Mouse (Mus musculus) forebrain, embryonic 14.5 days (tissue): ENCODE data around the gene C6. TPM values are rescaled to one million over a fixed set of nuclear protein-coding genes. Genes with fewer than 3 reads are reported as not detected.

Source experiments
- ATAC-seq: fragments of 200-750 bp; cut with Nextera tagmentation; 2 replicates; pipeline ENCODE4 v1.8.0; 2017; ENCODE audit warnings: mild to moderate bottlenecking, moderate library complexity
- DNase-seq: peaks from one replicate; pipeline ENCODE4 v3.0.0-alpha.2; 2015; ENCODE audit warnings: low spot score
- H3K27ac ChIP-seq: fragments of 300-500 bp; sonication (generic); 2 replicates; pipeline ENCODE4 v1.5.1; 2014; ENCODE audit warnings: low read depth, mild to moderate bottlenecking, control low read depth, low read length, moderate library complexity
- H3K27me3 ChIP-seq: fragments of 300-500 bp; sonication (generic); replicated peaks from 2 replicates; pipeline ENCODE4 v1.6.1; 2014; ENCODE audit warnings: low read length, control low read depth, mixed read lengths; ENCODE audit not compliant: control insufficient read depth, insufficient read depth
- H3K36me3 ChIP-seq: fragments of 300-500 bp; sonication (generic); 2 replicates; pipeline ENCODE4 v1.6.1; 2014; ENCODE audit warnings: low read length, control low read depth; ENCODE audit not compliant: control insufficient read depth, insufficient read depth
- H3K4me1 ChIP-seq: fragments of 300-500 bp; sonication (generic); 2 replicates; pipeline ENCODE4 v1.6.1; 2014; ENCODE audit warnings: antibody characterized with exemption, low read length, control low read depth; ENCODE audit not compliant: control insufficient read depth, insufficient read depth
- H3K4me2 ChIP-seq: fragments of 300-500 bp; sonication (generic); 2 replicates; pipeline ENCODE4 v1.6.1; 2014; ENCODE audit warnings: mild to moderate bottlenecking, control low read depth, low read length
- H3K4me3 ChIP-seq: fragments of 300-500 bp; sonication (generic); 2 replicates; pipeline ENCODE4 v1.5.1; 2014; ENCODE audit warnings: low read depth, low read length, control low read depth
- H3K9ac ChIP-seq: fragments of 300-500 bp; sonication (generic); 2 replicates; pipeline ENCODE4 v1.6.1; 2014; ENCODE audit warnings: mild to moderate bottlenecking, low read length, control low read depth, moderate library complexity
- H3K9me3 ChIP-seq: fragments of 300-500 bp; sonication (generic); replicated peaks from 2 replicates; pipeline ENCODE4 v1.6.1; 2016; ENCODE audit warnings: low read length, control low read depth, mixed read lengths; ENCODE audit not compliant: control insufficient read depth
- WGBS: fragments of 180-500 bp; shearing (Covaris S2); extraction: QIAGEN DNeasy Blood & Tissue Kit; methylation state at CpG from one replicate; pipeline ENCODE4 v1.1.7; 2014; 5-methylcytosine and 5-hydroxymethylcytosine counted together
- polyA plus RNA-seq: library from polyadenylated mRNA; unstranded; fragments of >200 nt; fragmentation: Nextera tagmentation; extraction: Ambion mirVana; gene quantifications from 2 replicates; pipeline ENCODE4 v1.2.1, GENCODE M21; 2014

C6 gene
- not detected in 2 replicates for polyA plus RNA-seq

GRCm38 (mm10) chr15:4726830-4727310, at the start of gene C6:
Gene C6, plus strand, starts transcription at chr15:4727175.
- Histone ChIP-seq H3K27me3 (no peaks in the 10 kb centered on the region), H3K9me3 (no peaks in the 10 kb centered on the region), H3K36me3 (no peaks in the 10 kb centered on the region), H3K4me2 (no peak within 1 kb of the TSS), H3K27ac (no peak within 1 kb of the TSS), H3K4me3 (no peak within 1 kb of the TSS), H3K4me1 (no peaks in the 10 kb centered on the region), H3K9ac (no peak within 1 kb of the TSS)
- ATAC-seq (no peak), DNase-seq (no peak)
- WGBS: 90% methylated on average over 9 of the region's 9 CpGs

DNA sequence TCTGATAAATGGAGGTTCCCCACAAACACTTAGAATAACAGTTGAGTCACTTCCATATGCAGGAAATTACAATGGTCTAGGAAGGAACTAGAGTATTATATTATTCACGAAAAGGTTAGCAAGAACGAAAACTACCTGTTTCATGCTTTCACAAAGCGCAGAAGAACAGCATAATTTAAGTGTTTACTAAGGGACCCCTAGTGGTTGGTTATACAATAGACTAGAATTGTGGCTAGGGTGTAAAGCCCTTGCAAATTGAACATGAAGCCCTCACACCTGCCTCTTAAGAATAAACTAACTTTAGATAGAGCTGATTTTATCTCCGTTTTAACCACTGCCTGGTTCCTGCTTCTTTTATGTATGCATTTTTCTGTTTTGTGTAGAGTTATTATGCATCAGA, 29.4 kb upstream of the C6 start:
- DNase-seq (no peak), ATAC-seq (no peak)
- no peaks in the 10 kb centered on the region for H3K4me1 ChIP-seq
- H3K9me3 ChIP-seq: peaks cover 2% of the 10 kb centered on the region; the same call in 1 of the 2 replicates
- H3K27ac ChIP-seq: no peak overlapping the region
- H3K4me3 ChIP-seq: no peak overlapping the region
- H3K9ac ChIP-seq: no peak overlapping the region
- no peak overlapping the region for H3K4me2 ChIP-seq
- no peaks in the 10 kb centered on the region for H3K27me3 ChIP-seq
- H3K36me3 ChIP-seq: no peaks in the 10 kb centered on the region
- 78% methylated on average over 4 of the region's 4 CpGs for WGBS

DNA sequence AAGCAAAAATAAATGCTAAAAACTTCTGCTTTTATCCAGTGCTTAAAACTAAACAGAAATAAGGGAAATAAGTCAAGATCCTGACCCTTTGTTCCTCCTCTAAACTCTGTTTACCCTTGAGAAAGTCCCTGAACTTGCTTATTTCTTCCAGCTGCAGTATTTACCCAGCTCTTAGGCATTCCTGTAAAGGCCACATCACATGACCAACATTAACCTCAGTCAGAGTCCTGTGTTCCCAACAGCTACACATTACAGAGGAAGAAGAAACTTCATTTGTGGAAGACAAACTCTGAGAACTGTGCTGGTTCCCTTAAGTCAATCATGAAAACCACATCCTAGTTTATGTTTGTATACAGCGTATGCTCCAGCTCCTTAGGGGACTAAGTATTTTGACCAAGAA, 7.2 kb downstream of the C6 start:
- Histone ChIP-seq H3K27me3 (no peaks in the 10 kb centered on the region), H3K9me3 (no peaks in the 10 kb centered on the region), H3K4me2 (no peak overlapping the region), H3K27ac (no peak overlapping the region), H3K36me3 (no peaks in the 10 kb centered on the region), H3K9ac (no peak overlapping the region), H3K4me3 (no peak overlapping the region), H3K4me1 (no peaks in the 10 kb centered on the region)
- no peak for ATAC-seq
- DNase-seq: no peak
- WGBS: 100% methylated on average over 1 of the region's 1 CpGs

GRCm38 (mm10) chr15:4734996-4735609, 8.1 kb downstream of the C6 start:
- DNase-seq (no peak), ATAC-seq (no peak)
- Histone ChIP-seq H3K9ac (no peak overlapping the region), H3K36me3 (no peaks in the 10 kb centered on the region), H3K27ac (no peak overlapping the region), H3K4me2 (no peak overlapping the region), H3K27me3 (no peaks in the 10 kb centered on the region), H3K4me1 (no peaks in the 10 kb centered on the region), H3K9me3 (no peaks in the 10 kb centered on the region), H3K4me3 (no peak overlapping the region)
- WGBS: 69% methylated on average over 2 of the region's 2 CpGs

DNA sequence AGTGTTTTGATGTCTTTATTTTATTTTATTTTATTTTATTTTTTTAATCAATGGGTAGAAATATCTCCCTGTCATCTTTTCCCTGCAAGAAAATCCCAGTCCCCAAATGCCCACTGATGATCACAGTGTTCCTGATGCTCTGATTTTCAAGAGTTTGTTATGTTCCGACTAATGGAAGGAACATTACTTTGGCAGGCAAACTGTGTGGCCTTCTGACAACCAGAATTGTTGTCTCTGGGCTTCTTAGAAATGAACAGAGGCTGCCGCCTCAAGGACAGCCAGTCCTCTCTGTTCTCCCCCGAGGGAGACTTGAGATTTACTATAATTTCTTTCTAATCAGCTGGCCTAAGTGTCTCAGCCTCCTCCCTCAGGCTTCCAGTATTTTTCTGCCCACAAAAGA, 20.7 kb downstream of the C6 start:
- H3K27me3 ChIP-seq: no peaks in the 10 kb centered on the region
- no peaks in the 10 kb centered on the region for H3K36me3 ChIP-seq
- H3K4me2 ChIP-seq: no peak overlapping the region
- H3K27ac ChIP-seq: no peak overlapping the region
- H3K9me3 ChIP-seq: no peaks in the 10 kb centered on the region
- no peak for ATAC-seq
- H3K9ac ChIP-seq: no peak overlapping the region
- H3K4me3 ChIP-seq: no peak overlapping the region
- 95% methylated on average over 3 of the region's 3 CpGs for WGBS
- no peak for DNase-seq
- H3K4me1 ChIP-seq: no peaks in the 10 kb centered on the region

DNA sequence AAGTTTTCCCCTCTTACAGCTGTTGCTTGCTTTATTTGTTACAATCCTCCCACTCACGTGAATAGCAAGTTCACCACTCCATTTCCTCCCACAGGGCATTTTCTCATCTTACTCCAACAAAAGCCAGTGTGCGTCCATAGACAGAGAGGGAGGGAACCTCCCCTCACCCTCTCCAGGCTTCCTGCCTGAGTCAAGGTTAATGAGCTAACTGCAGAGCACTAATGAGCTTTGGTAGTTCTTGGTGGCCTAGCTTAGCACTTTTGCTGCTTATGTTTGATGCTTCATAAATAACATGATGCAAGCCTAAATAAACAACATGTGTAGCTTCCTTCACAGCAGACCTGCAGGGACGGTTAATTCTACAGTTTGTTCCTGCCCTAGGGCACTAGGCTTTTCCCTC, 63.4 kb downstream of the C6 start:
- no peak overlapping the region for H3K4me2 ChIP-seq
- no peak overlapping the region for H3K9ac ChIP-seq
- H3K27me3 ChIP-seq: no peaks in the 10 kb centered on the region
- 23% methylated on average over 3 of the region's 3 CpGs for WGBS
- no peaks in the 10 kb centered on the region for H3K4me1 ChIP-seq
- no peaks in the 10 kb centered on the region for H3K9me3 ChIP-seq
- ATAC-seq (no peak), DNase-seq (no peak)
- no peak overlapping the region for H3K27ac ChIP-seq
- H3K4me3 ChIP-seq: no peak overlapping the region
- H3K36me3 ChIP-seq: no peaks in the 10 kb centered on the region

DNA sequence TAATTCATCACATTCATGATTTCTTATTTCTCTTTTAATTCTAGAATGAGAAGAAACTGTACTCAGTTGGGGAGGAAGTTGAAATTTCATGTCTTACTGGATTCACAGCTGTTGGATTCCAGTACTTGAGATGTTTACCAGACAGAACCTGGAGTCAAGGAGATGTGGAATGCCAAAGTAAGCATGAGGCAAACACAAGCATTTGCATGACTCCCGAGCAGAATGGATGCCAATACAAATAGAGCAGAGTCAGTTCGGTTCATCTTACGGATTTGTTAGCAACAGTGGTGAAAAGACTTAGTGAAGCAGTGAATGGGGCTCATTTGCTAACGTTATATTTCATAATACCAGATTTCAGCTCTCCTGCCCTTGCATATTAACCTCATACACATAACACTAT, 69.9 kb downstream of the C6 start:
- no peak overlapping the region for H3K27ac ChIP-seq
- H3K4me1 ChIP-seq: no peaks in the 10 kb centered on the region
- no peaks in the 10 kb centered on the region for H3K9me3 ChIP-seq
- WGBS: 82% methylated on average over 4 of the region's 4 CpGs
- H3K36me3 ChIP-seq: no peaks in the 10 kb centered on the region
- no peak for DNase-seq
- no peaks in the 10 kb centered on the region for H3K27me3 ChIP-seq
- H3K4me2 ChIP-seq: no peak overlapping the region
- no peak overlapping the region for H3K4me3 ChIP-seq
- H3K9ac ChIP-seq: no peak overlapping the region
- no peak for ATAC-seq

GRCm38 (mm10) chr15:4804256-4804655, 77.3 kb downstream of the C6 start:
- Histone ChIP-seq H3K4me3 (no peak overlapping the region), H3K9ac (no peak overlapping the region), H3K9me3 (no peaks in the 10 kb centered on the region), H3K4me2 (no peak overlapping the region), H3K27me3 (no peaks in the 10 kb centered on the region), H3K36me3 (no peaks in the 10 kb centered on the region), H3K27ac (no peak overlapping the region), H3K4me1 (no peaks in the 10 kb centered on the region)
- ATAC-seq (no peak), DNase-seq (no peak)
- WGBS: 88% methylated on average over 2 of the region's 2 CpGs

GRCm38 (mm10) chr15:4808131-4808530, 81.2 kb downstream of the C6 start:
- no peak overlapping the region for H3K4me2 ChIP-seq
- no peaks in the 10 kb centered on the region for H3K9me3 ChIP-seq
- no peak overlapping the region for H3K4me3 ChIP-seq
- H3K4me1 ChIP-seq: no peaks in the 10 kb centered on the region
- ATAC-seq: no peak
- no peaks in the 10 kb centered on the region for H3K27me3 ChIP-seq
- no peak for DNase-seq
- no peaks in the 10 kb centered on the region for H3K36me3 ChIP-seq
- H3K9ac ChIP-seq: no peak overlapping the region
- H3K27ac ChIP-seq: no peak overlapping the region
- WGBS: 88% methylated on average over 5 of the region's 5 CpGs
